Mouse (Mus musculus) limb, embryonic 13.5 days (tissue): ENCODE results near the gene Racgap1. TPM values are rescaled to one million over a fixed set of nuclear protein-coding genes. Genes with fewer than 3 reads are reported as not detected.

Experiments
- ATAC-seq: fragments of 200-750 bp; cut with Nextera tagmentation; 2 replicates; pipeline ENCODE4 v1.8.0; 2017; ENCODE audit warnings: low read depth, moderate number of reproducible peaks, moderate TSS enrichment; ENCODE audit not compliant: low FRiP score
- H3K27ac ChIP-seq: fragments of 300-500 bp; sonication (generic); 2 replicates; pipeline ENCODE4 v1.5.1; 2015; ENCODE audit warnings: inconsistent platforms, mild to moderate bottlenecking, moderate library complexity
- H3K27me3 ChIP-seq: fragments of 300-500 bp; sonication (generic); 2 replicates; pipeline ENCODE4 v1.6.1; 2015; ENCODE audit warnings: mild to moderate bottlenecking, inconsistent platforms
- H3K36me3 ChIP-seq: fragments of 300-500 bp; sonication (generic); 2 replicates; pipeline ENCODE4 v1.6.1; 2015; ENCODE audit warnings: inconsistent platforms, mild to moderate bottlenecking, moderate library complexity
- H3K4me1 ChIP-seq: fragments of 300-500 bp; sonication (generic); 2 replicates; pipeline ENCODE4 v1.6.1; 2015; ENCODE audit warnings: inconsistent platforms
- H3K4me2 ChIP-seq: fragments of 300-500 bp; sonication (generic); replicated peaks from 2 replicates; pipeline ENCODE4 v1.6.1; 2015; ENCODE audit warnings: inconsistent platforms, mild to moderate bottlenecking, moderate library complexity
- H3K4me3 ChIP-seq: fragments of 300-500 bp; sonication (generic); 2 replicates; pipeline ENCODE4 v1.5.1; 2015; ENCODE audit warnings: moderate library complexity, mild to moderate bottlenecking, inconsistent platforms
- H3K9ac ChIP-seq: fragments of 300-500 bp; sonication (generic); 2 replicates; pipeline ENCODE4 v1.6.1; 2015; ENCODE audit warnings: mild to moderate bottlenecking, inconsistent platforms
- H3K9me3 ChIP-seq: fragments of 300-500 bp; sonication (generic); 2 replicates; pipeline ENCODE4 v1.6.1; 2016; ENCODE audit warnings: inconsistent platforms
- WGBS: fragments of 180-500 bp; shearing (Covaris S2); methylation state at CpG from one replicate; pipeline ENCODE4 v1.1.7; 2015; 5-methylcytosine and 5-hydroxymethylcytosine counted together
- polyA plus RNA-seq: library from polyadenylated mRNA; unstranded; fragments of >200 nt; fragmentation: Nextera tagmentation; extraction: Ambion mirVana; gene quantifications from 2 replicates; pipeline ENCODE4 v1.2.1, GENCODE M21; 2015

Gene Racgap1
- polyA plus RNA-seq, 1 experiment from 2014 or later = 121 TPM

DNA sequence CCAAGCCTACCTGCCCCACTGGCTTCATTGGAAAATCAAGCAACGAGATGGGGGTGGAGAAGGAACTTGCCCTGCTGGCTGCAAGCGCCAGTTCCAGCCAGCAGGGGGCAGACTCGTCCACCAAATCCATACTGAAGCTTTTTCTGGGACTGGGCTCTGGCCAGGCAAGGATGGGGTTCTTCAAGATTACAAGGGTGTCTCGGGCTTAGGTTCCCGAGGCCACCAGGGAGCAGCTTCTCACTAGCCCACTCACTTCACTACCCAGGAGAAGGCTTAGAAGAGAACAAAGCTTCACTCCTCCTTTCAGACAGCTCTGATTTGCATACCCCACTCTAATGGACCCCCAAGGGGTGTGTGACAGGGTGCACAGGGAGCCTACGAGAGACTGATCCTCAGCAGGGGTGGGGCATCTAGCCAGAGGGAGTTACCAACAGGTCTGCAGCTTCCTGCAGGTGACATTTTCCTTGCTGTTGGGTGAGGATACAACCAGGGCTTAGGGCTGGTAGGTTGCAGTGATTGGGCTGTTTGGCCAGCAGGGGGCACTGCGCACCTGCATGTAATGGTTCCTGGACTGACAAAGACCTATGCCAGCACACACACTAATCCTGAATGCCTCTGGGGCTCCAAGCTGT lies 55.3 kb downstream of the Racgap1 start:
- Histone ChIP-seq H3K4me3 (no peak overlapping the region), H3K27me3 (peaks cover 89% of the 10 kb centered on the region), H3K36me3 (no peaks in the 10 kb centered on the region), H3K9me3 (no peaks in the 10 kb centered on the region), H3K4me2 (no peak overlapping the region), H3K27ac (no peak overlapping the region), H3K4me1 (peaks cover under 1% of the 10 kb centered on the region; the same call in 1 of the 2 replicates), H3K9ac (no peak overlapping the region)
- peak; percentile 64; the same call in 1 of the 2 replicates for ATAC-seq
- 1% methylated on average over 7 of the region's 7 CpGs for WGBS

DNA sequence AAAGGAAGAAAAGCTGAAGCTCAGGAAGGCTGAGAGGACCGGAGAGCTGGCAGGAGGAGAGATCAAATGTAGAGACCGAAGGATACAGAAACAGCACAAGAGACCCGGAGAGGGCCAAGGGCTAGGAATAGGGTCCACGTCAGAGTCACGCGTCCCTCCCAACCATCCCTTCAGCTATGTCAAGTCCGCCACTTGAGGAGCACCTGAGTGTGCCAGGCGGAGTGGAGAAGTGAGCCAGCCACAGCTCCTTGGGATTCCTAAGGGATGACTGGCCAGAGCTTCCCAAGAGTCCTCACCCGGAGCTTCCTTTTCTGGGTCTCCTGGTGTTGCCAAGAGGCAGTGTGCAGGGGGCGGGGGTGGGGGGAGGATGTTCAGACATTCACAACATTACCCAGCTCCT lies 56.5 kb downstream of the Racgap1 start:
- H3K4me3 ChIP-seq = no peak overlapping the region
- H3K36me3 ChIP-seq = no peaks in the 10 kb centered on the region
- H3K27ac ChIP-seq = no peak overlapping the region
- H3K27me3 ChIP-seq = peaks cover 89% of the 10 kb centered on the region
- H3K9me3 ChIP-seq = no peaks in the 10 kb centered on the region
- no peak overlapping the region for H3K4me2 ChIP-seq
- H3K4me1 ChIP-seq = peaks cover 8% of the 10 kb centered on the region; the same call in 1 of the 2 replicates
- 83% methylated on average over 10 of the region's 10 CpGs for WGBS
- no peak for ATAC-seq
- no peak overlapping the region for H3K9ac ChIP-seq

DNA sequence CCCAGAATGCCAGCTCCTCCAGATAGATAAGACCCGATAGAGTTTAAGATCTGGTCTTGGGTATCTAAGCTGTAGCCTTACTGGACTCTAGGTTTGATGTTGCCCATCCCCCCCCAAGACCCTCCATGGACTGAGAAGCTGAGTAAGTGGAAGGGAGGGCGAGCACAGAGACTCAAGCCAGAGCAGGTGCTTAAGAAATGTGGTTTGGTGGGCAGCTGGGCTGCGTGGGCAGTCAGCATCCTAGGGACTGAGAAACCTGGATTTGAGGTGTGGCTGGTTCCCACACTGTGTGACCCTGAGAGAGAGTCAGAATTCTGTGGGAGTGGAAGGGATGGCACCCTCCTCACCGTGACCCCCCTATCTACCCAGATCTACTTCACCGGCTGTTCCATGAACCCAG lies 58.6 kb downstream of the Racgap1 start:
- Histone ChIP-seq H3K4me1 (peaks cover 12% of the 10 kb centered on the region; the same call in 1 of the 2 replicates), H3K27me3 (peaks cover 93% of the 10 kb centered on the region), H3K9ac (no peak overlapping the region), H3K4me2 (no peak overlapping the region), H3K36me3 (no peaks in the 10 kb centered on the region), H3K4me3 (no peak overlapping the region), H3K9me3 (no peaks in the 10 kb centered on the region), H3K27ac (no peak overlapping the region)
- no peak for ATAC-seq
- WGBS = 80% methylated on average over 5 of the region's 5 CpGs

DNA sequence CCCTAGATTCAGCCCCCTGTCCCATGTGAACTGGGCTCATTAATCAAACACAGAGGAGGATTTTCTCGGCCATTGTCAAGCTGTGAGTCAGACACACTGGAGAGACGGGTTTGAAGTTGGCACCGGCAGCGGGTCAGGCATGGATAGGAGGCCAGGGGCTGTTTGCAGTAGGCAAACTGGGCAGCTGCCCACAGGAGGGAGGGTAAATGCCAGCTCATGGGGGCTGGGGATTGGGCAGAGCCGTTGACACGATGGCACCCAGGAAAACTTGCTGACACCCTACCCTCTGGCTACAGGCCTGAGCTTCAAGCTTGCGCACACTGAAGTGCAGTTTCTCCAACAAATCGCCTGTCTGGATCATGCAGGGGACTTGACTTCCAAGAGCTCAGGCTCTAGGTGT lies 59.3 kb downstream of the Racgap1 start:
- ATAC-seq = no peak
- Histone ChIP-seq H3K4me1 (peaks cover 12% of the 10 kb centered on the region; the same call in 1 of the 2 replicates), H3K27me3 (peaks cover 93% of the 10 kb centered on the region), H3K9me3 (no peaks in the 10 kb centered on the region), H3K9ac (no peak overlapping the region), H3K4me2 (no peak overlapping the region), H3K36me3 (no peaks in the 10 kb centered on the region), H3K4me3 (no peak overlapping the region), H3K27ac (no peak overlapping the region)
- WGBS = 80% methylated on average over 8 of the region's 8 CpGs

DNA sequence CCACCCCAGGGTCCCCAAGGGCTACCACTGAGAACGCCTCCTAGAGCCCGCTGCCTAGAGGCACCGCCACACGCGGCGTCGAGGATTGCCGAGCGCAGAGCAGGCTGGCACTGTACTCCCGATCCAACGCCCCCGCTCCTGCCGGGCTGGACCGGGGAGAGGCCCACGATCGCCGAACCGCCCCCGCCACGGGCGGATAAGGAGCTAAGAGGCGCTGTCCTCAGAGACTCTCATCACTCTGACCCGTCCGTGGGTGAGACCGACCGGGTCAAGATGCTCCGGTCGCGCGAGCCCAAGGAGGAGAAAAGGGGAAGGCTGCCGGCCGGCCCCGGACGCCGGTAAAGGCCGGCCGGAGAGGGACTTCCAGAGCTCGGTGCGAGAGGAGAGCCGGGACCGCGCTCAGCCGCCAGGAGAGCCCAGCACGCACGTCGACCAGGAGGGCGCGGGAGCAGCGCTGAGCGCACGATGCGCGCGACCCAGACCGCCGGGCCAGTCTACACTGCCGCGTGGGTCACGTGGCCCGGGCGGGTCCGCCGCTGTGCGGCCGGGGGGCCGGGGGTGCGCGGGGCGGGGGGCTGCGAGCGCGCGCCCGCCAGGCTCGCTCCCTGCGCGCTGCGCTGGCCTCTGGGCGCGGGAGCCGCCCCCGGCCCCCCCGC lies 60.9 kb downstream of the Racgap1 start, which contains the start of gene Aqp5:
Aqp5 (plus strand) TSS at position 354 of the 656 bp plus-strand sequence.
- peaks cover 100% of the 10 kb centered on the region for H3K27me3 ChIP-seq
- H3K27ac ChIP-seq = no peak within 1 kb of the TSS
- peak within 1 kb of the TSS; percentile 27 for H3K9ac ChIP-seq
- peak within 1 kb of the TSS; percentile 47 for H3K4me3 ChIP-seq
- no peaks in the 10 kb centered on the region for H3K36me3 ChIP-seq
- no peaks in the 10 kb centered on the region for H3K9me3 ChIP-seq
- peaks cover 12% of the 10 kb centered on the region; the same call in 1 of the 2 replicates for H3K4me1 ChIP-seq
- 2% methylated on average over 68 of the region's 83 CpGs for WGBS
- H3K4me2 ChIP-seq = peak within 1 kb of the TSS; percentile 72
- ATAC-seq = peak; percentile 84

DNA sequence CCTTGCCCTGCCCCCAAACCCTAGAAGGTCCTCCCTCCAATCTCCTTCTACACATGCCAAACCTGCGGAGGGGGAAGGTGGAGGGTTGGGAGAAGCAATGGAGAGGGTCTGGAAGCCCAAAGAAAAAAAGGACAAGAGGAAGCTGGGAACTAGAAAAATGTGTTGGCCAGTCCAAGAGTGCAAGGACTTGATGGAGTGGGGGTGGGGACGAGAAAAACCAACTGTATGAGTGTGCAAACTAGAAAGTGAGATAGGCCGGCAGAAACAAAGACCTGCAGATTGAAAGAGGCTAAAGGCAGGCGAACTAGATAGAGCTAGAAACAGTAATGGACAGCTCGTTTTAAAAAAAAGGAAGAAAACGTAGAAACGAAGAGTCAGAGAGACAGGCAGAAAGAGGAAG lies 61.8 kb downstream of the Racgap1 start:
- H3K36me3 ChIP-seq = no peaks in the 10 kb centered on the region
- H3K27me3 ChIP-seq = peaks cover 100% of the 10 kb centered on the region
- H3K4me3 ChIP-seq = no peak overlapping the region
- WGBS = 21% methylated on average over 7 of the region's 7 CpGs
- no peak overlapping the region for H3K27ac ChIP-seq
- no peaks in the 10 kb centered on the region for H3K9me3 ChIP-seq
- peaks cover 16% of the 10 kb centered on the region for H3K4me1 ChIP-seq
- ATAC-seq = no peak
- H3K9ac ChIP-seq = no peak overlapping the region
- no peak overlapping the region for H3K4me2 ChIP-seq

DNA sequence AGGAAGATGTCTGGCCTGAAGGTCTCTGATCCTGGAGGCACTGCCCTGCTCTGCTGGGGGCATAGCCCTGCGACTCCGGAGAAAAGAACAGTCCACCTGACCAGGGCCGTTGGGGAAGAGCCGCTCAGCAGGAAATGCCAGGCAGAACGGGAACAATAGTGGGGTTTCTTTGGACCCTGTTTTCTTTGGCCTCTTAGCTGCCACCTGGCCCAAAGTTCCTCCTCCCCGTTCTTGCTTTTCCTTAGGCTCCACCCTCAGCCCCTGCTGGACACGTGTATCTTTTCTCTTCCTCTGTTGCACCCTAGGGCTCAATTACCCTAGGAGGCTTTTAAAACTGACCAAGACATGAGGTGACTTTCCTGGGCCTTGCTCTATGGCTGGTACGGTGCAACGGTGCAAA lies 62.2 kb downstream of the Racgap1 start:
- Histone ChIP-seq H3K36me3 (no peaks in the 10 kb centered on the region), H3K9ac (no peak overlapping the region), H3K27ac (no peak overlapping the region), H3K27me3 (peaks cover 100% of the 10 kb centered on the region), H3K4me3 (no peak overlapping the region), H3K4me1 (peaks cover 21% of the 10 kb centered on the region), H3K4me2 (no peak overlapping the region), H3K9me3 (no peaks in the 10 kb centered on the region)
- 7% methylated on average over 9 of the region's 9 CpGs for WGBS
- ATAC-seq = no peak

DNA sequence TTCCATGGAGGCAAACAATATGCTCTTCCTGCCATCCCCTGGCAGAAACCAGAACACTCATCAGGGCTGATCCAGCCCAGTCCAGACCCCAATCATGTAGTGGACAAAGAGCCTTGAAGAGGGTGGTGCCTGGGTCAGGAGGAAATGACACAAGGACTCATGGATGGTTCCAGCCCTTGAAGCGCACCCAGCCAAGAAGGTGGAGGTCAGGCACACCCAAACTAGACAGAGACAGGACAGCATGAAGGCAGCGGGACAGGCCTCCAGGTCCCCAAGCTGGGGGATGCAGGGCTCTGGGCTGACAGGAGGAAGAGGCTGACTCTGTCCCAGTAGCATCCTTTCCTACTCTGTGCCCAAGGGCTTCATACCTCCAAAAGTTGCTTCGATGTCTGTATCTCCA lies 64.9 kb downstream of the Racgap1 start:
- Histone ChIP-seq H3K27me3 (peaks cover 99% of the 10 kb centered on the region), H3K9me3 (no peaks in the 10 kb centered on the region), H3K36me3 (no peaks in the 10 kb centered on the region), H3K9ac (no peak overlapping the region), H3K4me1 (peaks cover 30% of the 10 kb centered on the region), H3K4me2 (no peak overlapping the region), H3K4me3 (no peak overlapping the region), H3K27ac (no peak overlapping the region)
- no peak for ATAC-seq
- 92% methylated on average over 3 of the region's 3 CpGs for WGBS

DNA sequence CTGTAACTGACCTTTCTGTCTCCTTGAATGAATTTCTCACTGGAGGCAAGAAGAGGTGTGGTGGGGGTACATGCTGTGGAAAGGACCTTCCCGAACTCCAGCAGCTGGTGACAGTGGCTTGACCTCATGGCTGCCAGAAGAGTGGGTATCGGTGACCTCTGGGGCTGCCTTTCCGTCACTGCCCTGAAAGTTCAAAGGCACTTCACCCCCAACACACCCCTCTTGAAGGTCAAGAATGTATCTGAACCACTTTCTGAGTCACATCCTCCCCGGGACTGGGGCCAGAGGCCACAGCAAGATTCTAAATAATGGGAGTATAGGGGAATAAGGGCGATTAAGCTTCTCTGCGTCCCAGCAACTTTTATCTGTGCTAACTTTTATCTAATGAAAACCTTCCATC lies 65.7 kb downstream of the Racgap1 start:
- Histone ChIP-seq H3K9ac (no peak overlapping the region), H3K27me3 (peaks cover 99% of the 10 kb centered on the region), H3K9me3 (no peaks in the 10 kb centered on the region), H3K36me3 (no peaks in the 10 kb centered on the region), H3K27ac (no peak overlapping the region), H3K4me3 (no peak overlapping the region), H3K4me1 (peaks cover 26% of the 10 kb centered on the region), H3K4me2 (no peak overlapping the region)
- no peak for ATAC-seq
- 65% methylated on average over 6 of the region's 6 CpGs for WGBS

DNA sequence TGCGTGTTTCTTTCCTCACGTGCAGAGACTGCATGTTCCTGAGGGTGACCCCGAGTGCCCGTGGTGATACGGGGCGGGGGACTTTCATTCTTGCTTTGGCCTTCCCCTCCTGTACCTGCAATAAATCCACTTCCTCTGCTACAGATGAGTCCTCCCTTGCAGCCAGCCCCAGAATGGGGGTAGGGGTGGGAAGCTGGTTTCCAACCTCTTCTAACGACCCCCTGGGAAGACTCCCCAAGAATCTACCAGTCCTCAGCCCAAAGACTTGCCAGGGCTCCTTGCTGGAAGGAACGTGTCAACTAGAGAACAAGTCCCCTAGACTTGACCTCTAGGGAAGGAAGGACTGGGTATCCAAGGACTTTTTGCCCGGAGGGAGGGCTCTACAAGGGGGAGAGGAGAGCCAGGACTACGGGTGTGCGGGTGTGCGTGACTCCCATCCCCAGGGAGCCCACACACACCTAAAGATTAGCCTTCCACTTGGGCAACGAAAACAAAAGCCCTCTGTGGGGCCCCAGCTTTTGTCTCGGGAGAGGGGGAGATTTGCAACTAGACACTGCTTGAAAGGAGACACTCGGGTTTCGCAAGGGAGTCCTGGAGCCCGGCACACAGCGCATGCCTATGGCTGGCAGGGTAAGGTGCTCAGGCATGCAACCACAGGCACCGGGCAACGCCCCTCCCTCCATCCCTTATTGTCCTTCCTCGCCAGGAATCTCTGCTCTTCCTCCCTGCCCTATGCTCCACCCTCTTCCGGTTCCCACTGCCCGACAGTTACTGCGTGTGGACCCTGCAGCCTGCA lies 66.9 kb downstream of the Racgap1 start:
- H3K9ac ChIP-seq = no peak overlapping the region
- no peak; the same call in 1 of the 2 replicates for ATAC-seq

DNA sequence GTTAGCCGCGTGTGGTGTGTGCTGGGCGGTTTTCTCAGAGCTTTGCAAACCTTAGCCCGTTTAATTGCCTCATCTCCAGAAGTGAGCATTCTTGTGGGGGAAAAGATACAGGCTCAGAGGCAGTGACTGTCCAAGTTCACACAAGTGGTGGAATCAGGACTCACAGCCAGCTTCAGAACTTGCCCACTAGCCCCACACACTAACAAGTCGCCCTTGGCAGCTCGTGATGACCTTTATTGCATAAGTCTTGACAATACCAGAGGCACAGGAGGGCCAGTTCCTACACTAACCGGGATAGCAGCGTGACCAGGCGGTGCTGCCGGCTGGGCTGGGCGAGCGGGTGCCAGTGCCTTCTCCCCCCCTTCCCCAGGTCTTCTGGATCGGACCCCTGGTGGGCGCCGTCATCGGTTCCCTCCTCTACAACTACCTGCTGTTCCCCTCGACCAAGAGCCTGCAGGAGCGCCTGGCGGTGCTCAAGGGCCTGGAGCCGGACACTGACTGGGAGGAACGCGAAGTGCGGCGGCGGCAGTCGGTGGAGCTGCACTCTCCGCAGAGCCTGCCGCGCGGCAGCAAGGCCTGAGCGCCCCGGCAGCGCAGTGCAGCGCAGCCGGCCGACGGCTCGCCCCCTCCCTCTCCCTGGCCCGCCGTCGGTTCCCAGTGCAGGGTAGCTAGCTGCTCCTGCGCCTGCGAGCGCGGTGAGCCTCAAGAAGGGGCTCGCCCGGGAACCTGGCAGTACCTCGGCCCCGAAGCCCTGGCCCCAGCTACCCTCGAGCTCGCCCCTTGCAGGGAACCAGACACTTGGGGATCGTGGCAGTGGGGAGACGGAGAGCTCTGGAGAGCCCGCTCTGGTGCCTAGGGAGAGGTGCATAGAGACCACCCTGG lies 67.8 kb downstream of the Racgap1 start:
- Histone ChIP-seq H3K4me3 (peak overlapping the region; percentile 33), H3K4me1 (peaks cover 18% of the 10 kb centered on the region), H3K27ac (no peak overlapping the region), H3K36me3 (no peaks in the 10 kb centered on the region), H3K9ac (peak overlapping the region; percentile 50; the same call in 1 of the 2 replicates), H3K27me3 (peaks cover 99% of the 10 kb centered on the region), H3K9me3 (no peaks in the 10 kb centered on the region), H3K4me2 (peak overlapping the region; percentile 63)
- WGBS = 2% methylated on average over 54 of the region's 54 CpGs
- ATAC-seq = 0 out of 2 replicates have a peak, but pooled peaks have one; percentile 15

More for the DNA sequence above, 66.9 kb downstream of the Racgap1 start:
- H3K27ac ChIP-seq = no peak overlapping the region
- no peaks in the 10 kb centered on the region for H3K9me3 ChIP-seq
- H3K4me3 ChIP-seq = peak overlapping the region; percentile 33
- no peaks in the 10 kb centered on the region for H3K36me3 ChIP-seq
- H3K4me1 ChIP-seq = peaks cover 21% of the 10 kb centered on the region
- peak overlapping the region; percentile 63 for H3K4me2 ChIP-seq
- H3K27me3 ChIP-seq = peaks cover 99% of the 10 kb centered on the region
- WGBS = 2% methylated on average over 24 of the region's 24 CpGs
